ENCODE assay signal across 17 mouse cellular contexts in genomic region chr4:128483891-128484290, GRCm38 (mm10).
A peak's percentile ranks its signal among the peaks of the same experiment; 100 is the strongest.
DNase-seq lines count a peak whose midpoint lies in the region; ATAC-seq lines count a peak whose summit lies in the region.
"Had no signal": no experiment of that assay in that cellular context is flagged by ENCODE, and none has a peak within 500 bp of the region (broad histone marks: within the 10 kb centered on the region; RNA-seq: fewer than 3 reads in every experiment).

No protein-coding gene starts in this region.

- peak; percentile 13 for DNase-seq in cerebellum, adult 9-11 months
- peak; percentile 39 for DNase-seq in left cerebral cortex, postnatal 4 days
- DNase-seq in left cerebral cortex, adult 9 months (ENCODE audit: low spot score in 2 of 2) = no peak
- DNase-seq in cerebellum, postnatal 36 days = peak; percentile 5 to 15
- DNase-seq in kidney, postnatal 25 days = no peak
- DNase-seq: adrenal gland, adult 2 months; adrenal gland, postnatal 14 days; gastrocnemius, postnatal 25 days; heart, adult 18-20 months; heart, postnatal 10 days; heart, postnatal 36 days; kidney, adult 11 months had no signal

- ATAC-seq in cerebellum, adult (ENCODE audit: insufficient number of reproducible peaks, low FRiP score, low TSS enrichment) = no peak
- ATAC-seq: CD4-positive, CD25-positive, alpha-beta regulatory T cell, adult 4 months; forebrain, embryonic 15.5 days; hindbrain, embryonic 16.5 days; intestine, embryonic 15.5 days had no signal

- intact Hi-C loops in left cerebral cortex, postnatal 4 days (cut with DNase I) = no loop called here

Comparison
In these comparisons a context has a peak if more than half of its experiments do, and no peak if none do; other contexts are left out.
1. DNase-seq: peak in cerebellum, adult 9-11 months (single experiment), left cerebral cortex, postnatal 4 days (single experiment) and cerebellum, postnatal 36 days (2 of 2); none in left cerebral cortex, adult 9 months (0 of 2) and kidney, postnatal 25 days (0 of 2).